Mouse (Mus musculus) limb, embryonic 14.5 days (tissue): ENCODE measurements around the gene Serpinf1. TPM values are rescaled to one million over a fixed set of nuclear protein-coding genes. Genes with fewer than 3 reads are reported as not detected.

Experiments used
- ATAC-seq: fragments of 200-750 bp; cut with Nextera tagmentation; 2 replicates; pipeline ENCODE4 v1.8.0; 2017; ENCODE audit warnings: low read depth, moderate number of reproducible peaks, moderate TSS enrichment; ENCODE audit not compliant: low FRiP score
- DNase-seq: peaks from one replicate; pipeline ENCODE4 v3.0.0-alpha.2; 2015; ENCODE audit warnings: low spot score
- H3K27ac ChIP-seq: fragments of 300-500 bp; sonication (generic); replicated peaks from 2 replicates; pipeline ENCODE4 v1.5.1; 2014; ENCODE audit warnings: low read depth, mild to moderate bottlenecking, low read length, moderate library complexity, mixed read lengths
- H3K27me3 ChIP-seq: fragments of 300-500 bp; sonication (generic); 2 replicates; pipeline ENCODE4 v1.6.1; 2014; ENCODE audit warnings: low read length, mixed read lengths; ENCODE audit not compliant: control insufficient read depth, insufficient read depth
- H3K36me3 ChIP-seq: fragments of 300-500 bp; sonication (generic); 2 replicates; pipeline ENCODE4 v1.6.1; 2014; ENCODE audit warnings: mild to moderate bottlenecking, low read length, moderate library complexity, mixed read lengths; ENCODE audit not compliant: control insufficient read depth, insufficient read depth
- H3K4me1 ChIP-seq: fragments of 300-500 bp; sonication (generic); 2 replicates; pipeline ENCODE4 v1.6.1; 2014; ENCODE audit warnings: antibody characterized with exemption, low read length, mixed read lengths; ENCODE audit not compliant: control insufficient read depth, insufficient read depth
- H3K4me2 ChIP-seq: fragments of 300-500 bp; sonication (generic); replicated peaks from 2 replicates; pipeline ENCODE4 v1.6.1; 2014; ENCODE audit warnings: low read depth, mild to moderate bottlenecking, low read length, moderate library complexity; ENCODE audit not compliant: severe bottlenecking
- H3K4me3 ChIP-seq: fragments of 300-500 bp; sonication (generic); replicated peaks from 2 replicates; pipeline ENCODE4 v1.5.1; 2014; ENCODE audit warnings: low read length
- H3K9ac ChIP-seq: fragments of 300-500 bp; sonication (generic); 2 replicates; pipeline ENCODE4 v1.6.1; 2014; ENCODE audit warnings: mild to moderate bottlenecking, low read depth, low read length, moderate library complexity; ENCODE audit not compliant: severe bottlenecking
- H3K9me3 ChIP-seq: fragments of 300-500 bp; sonication (generic); 2 replicates; pipeline ENCODE4 v1.6.1; 2016; ENCODE audit warnings: low read length; ENCODE audit not compliant: control insufficient read depth
- POLR2A ChIP-seq: fragments of 200-500 bp; IDR thresholded peaks from 2 replicates; pipeline ENCODE4 v1.8.0; 2012; ENCODE audit warnings: inconsistent platforms, mild to moderate bottlenecking, moderate library complexity, borderline replicate concordance; ENCODE audit not compliant: insufficient read depth, insufficient read length; ENCODE audit errors: extremely low read depth
- whole genome bisulfite sequencing: fragments of 180-500 bp; shearing (Covaris S2); extraction: QIAGEN DNeasy Blood & Tissue Kit; methylation state at CpG from one replicate; pipeline ENCODE4 v1.1.7; 2014; 5-methylcytosine and 5-hydroxymethylcytosine counted together
- polyA plus RNA-seq, 2 experiments: library from polyadenylated mRNA; depleted of rRNA in 1 of 2; stranded (reverse) in 1 of 2; unstranded in 1 of 2; fragments of >200 nt; fragmentation: Nextera tagmentation in 1 of 2; extraction: Ambion mirVana in 1 of 2; gene quantifications; 2 replicates each; pipeline versions ENCODE4 v1.2.1 to v1.2.3; 2012 to 2014

Serpinf1 gene
- polyA plus RNA-seq, 2 experiments: 160 to 267 TPM

- no peak overlapping the region for H3K27ac ChIP-seq
- H3K9me3 ChIP-seq: no peaks in the 10 kb centered on the region
- no peaks in the 10 kb centered on the region for H3K4me1 ChIP-seq
- H3K9ac ChIP-seq: no peak overlapping the region
- ATAC-seq (no peak), DNase-seq (no peak)
- no peak for TF ChIP-seq POLR2A
- WGBS: 89% methylated on average over 7 of the region's 7 CpGs
- peaks cover 46% of the 10 kb centered on the region for H3K36me3 ChIP-seq
- no peak overlapping the region for H3K4me2 ChIP-seq
- no peak overlapping the region for H3K4me3 ChIP-seq
- H3K27me3 ChIP-seq: no peaks in the 10 kb centered on the region
Observed at GRCm38 (mm10) chr11:75410591-75410990, 11.9 kb downstream of the Serpinf1 start.

GRCm38 (mm10) chr11:75409679-75410575 is 12.6 kb downstream of the Serpinf1 start:
- Histone ChIP-seq H3K4me1 (no peaks in the 10 kb centered on the region), H3K9ac (no peak overlapping the region), H3K27me3 (no peaks in the 10 kb centered on the region), H3K4me3 (no peak overlapping the region), H3K9me3 (no peaks in the 10 kb centered on the region), H3K36me3 (peaks cover 40% of the 10 kb centered on the region), H3K4me2 (no peak overlapping the region), H3K27ac (no peak overlapping the region)
- no peak for TF ChIP-seq POLR2A
- whole genome bisulfite sequencing: 76% methylated on average over 17 of the region's 17 CpGs
- no peak for DNase-seq
- ATAC-seq: no peak

GRCm38 (mm10) chr11:75406865-75407264 is 15.6 kb downstream of the Serpinf1 start:
- no peak for TF ChIP-seq POLR2A

GRCm38 (mm10) chr11:75406104-75406503 is 16.4 kb downstream of the Serpinf1 start:
- DNase-seq (no peak), ATAC-seq (no peak)
- no peak for TF ChIP-seq POLR2A
- peaks cover 21% of the 10 kb centered on the region for H3K36me3 ChIP-seq
- no peak overlapping the region for H3K27ac ChIP-seq
- H3K9me3 ChIP-seq: no peaks in the 10 kb centered on the region
- no peak overlapping the region for H3K4me3 ChIP-seq
- no peaks in the 10 kb centered on the region for H3K27me3 ChIP-seq
- no peak overlapping the region for H3K9ac ChIP-seq
- 83% methylated on average over 2 of the region's 4 CpGs for WGBS
- H3K4me1 ChIP-seq: no peaks in the 10 kb centered on the region
- H3K4me2 ChIP-seq: no peak overlapping the region

More at GRCm38 (mm10) chr11:75406865-75407264, 15.6 kb downstream of the Serpinf1 start:
- H3K36me3 ChIP-seq: peaks cover 20% of the 10 kb centered on the region
- H3K27ac ChIP-seq: no peak overlapping the region
- no peaks in the 10 kb centered on the region for H3K4me1 ChIP-seq
- no peak overlapping the region for H3K9ac ChIP-seq
- H3K9me3 ChIP-seq: no peaks in the 10 kb centered on the region
- no peak for ATAC-seq
- H3K4me3 ChIP-seq: no peak overlapping the region
- DNase-seq: no peak
- no peaks in the 10 kb centered on the region for H3K27me3 ChIP-seq
- 45% methylated on average over 3 of the region's 3 CpGs for WGBS
- H3K4me2 ChIP-seq: no peak overlapping the region

GRCm38 (mm10) chr11:75404801-75405200 is 17.7 kb downstream of the Serpinf1 start:
- Histone ChIP-seq H3K27me3 (no peaks in the 10 kb centered on the region), H3K9ac (no peak overlapping the region), H3K27ac (no peak overlapping the region), H3K36me3 (peaks cover 18% of the 10 kb centered on the region), H3K4me2 (no peak overlapping the region), H3K4me3 (no peak overlapping the region), H3K4me1 (no peaks in the 10 kb centered on the region), H3K9me3 (no peaks in the 10 kb centered on the region)
- DNase-seq (no peak), ATAC-seq (no peak)
- TF ChIP-seq POLR2A: no peak
- whole genome bisulfite sequencing: 92% methylated on average over 6 of the region's 6 CpGs
